Mouse (Mus musculus) retina, postnatal 1 day (tissue): Measurements from ENCODE around the gene 4933406M09Rik.

ENCODE experiments used
- DNase-seq: peaks from one replicate; pipeline ENCODE4 v3.0.0-alpha.2; 2012

Gene 4933406M09Rik

GRCm38 (mm10) chr1:134381795-134382625, 3.7 kb upstream of the 4933406M09Rik start:
- peak; percentile 52 for DNase-seq

GRCm38 (mm10) chr1:134384581-134384980, 1.2 kb upstream of the 4933406M09Rik start:
- no peak for DNase-seq

- DNase-seq = no peak
Measured at GRCm38 (mm10) chr1:134385176-134385575, 564 bp upstream of the 4933406M09Rik start.

- no peak for DNase-seq
Measured at GRCm38 (mm10) chr1:134393827-134394226, 8.1 kb downstream of the 4933406M09Rik start.

- no peak for DNase-seq
Measured at GRCm38 (mm10) chr1:134398210-134398609, 12.5 kb downstream of the 4933406M09Rik start.

- DNase-seq = no peak
Measured at GRCm38 (mm10) chr1:134399735-134400134, 14.0 kb downstream of the 4933406M09Rik start.

- peak; percentile 87 for DNase-seq
Measured at GRCm38 (mm10) chr1:134405509-134406413, 20.0 kb downstream of the 4933406M09Rik start, which contains the start of gene Cyb5r1. Cyb5r1 (plus strand) TSS chr1:134405559.

GRCm38 (mm10) chr1:134406414-134406771, 20.7 kb downstream of the 4933406M09Rik start:
- no peak for DNase-seq

GRCm38 (mm10) chr1:134408080-134408479, 22.3 kb downstream of the 4933406M09Rik start:
- DNase-seq = no peak

- no peak for DNase-seq
Measured at GRCm38 (mm10) chr1:134411706-134412629, 26.2 kb downstream of the 4933406M09Rik start.

- no peak for DNase-seq
Measured at GRCm38 (mm10) chr1:134414038-134414437, 28.3 kb downstream of the 4933406M09Rik start.

- no peak for DNase-seq
Measured at GRCm38 (mm10) chr1:134414501-134415167, 28.9 kb downstream of the 4933406M09Rik start.

- peak; percentile 98 for DNase-seq
Measured at GRCm38 (mm10) chr1:134415168-134415831, 29.6 kb downstream of the 4933406M09Rik start, which contains the start of gene Adipor1. Adipor1 (plus strand) TSS chr1:134415378.

- no peak for DNase-seq
Measured at GRCm38 (mm10) chr1:134418414-134418975, 32.8 kb downstream of the 4933406M09Rik start.

GRCm38 (mm10) chr1:134419176-134419575, 33.4 kb downstream of the 4933406M09Rik start:
- no peak for DNase-seq

GRCm38 (mm10) chr1:134419751-134420458, 34.2 kb downstream of the 4933406M09Rik start:
- DNase-seq = no peak

GRCm38 (mm10) chr1:134423911-134424310, 38.2 kb downstream of the 4933406M09Rik start:
- no peak for DNase-seq

GRCm38 (mm10) chr1:134426289-134426688, 40.5 kb downstream of the 4933406M09Rik start:
- DNase-seq = no peak

GRCm38 (mm10) chr1:134433002-134433401, 47.3 kb downstream of the 4933406M09Rik start:
- DNase-seq = no peak

- no peak for DNase-seq
Measured at GRCm38 (mm10) chr1:134433473-134433872, 47.7 kb downstream of the 4933406M09Rik start.
